Mouse (Mus musculus): Measurements from ENCODE around the gene Dnah12.

GRCm38 (mm10) chr14:26670964-26671363 is 22.1 kb upstream of the Dnah12 start:
- TF ChIP-seq USF1 (IDR thresholded peaks at IDR 0.05; ENCODE audit: low read depth) (no peak), CTCF (IDR thresholded peaks at IDR 0.05; ENCODE audit: control insufficient read depth, insufficient read depth, insufficient read length) (no peak)

All from C2C12 (cell line).